Comparison of ENCODE assay signal across 8 mouse cellular contexts in the genomic region with DNA sequence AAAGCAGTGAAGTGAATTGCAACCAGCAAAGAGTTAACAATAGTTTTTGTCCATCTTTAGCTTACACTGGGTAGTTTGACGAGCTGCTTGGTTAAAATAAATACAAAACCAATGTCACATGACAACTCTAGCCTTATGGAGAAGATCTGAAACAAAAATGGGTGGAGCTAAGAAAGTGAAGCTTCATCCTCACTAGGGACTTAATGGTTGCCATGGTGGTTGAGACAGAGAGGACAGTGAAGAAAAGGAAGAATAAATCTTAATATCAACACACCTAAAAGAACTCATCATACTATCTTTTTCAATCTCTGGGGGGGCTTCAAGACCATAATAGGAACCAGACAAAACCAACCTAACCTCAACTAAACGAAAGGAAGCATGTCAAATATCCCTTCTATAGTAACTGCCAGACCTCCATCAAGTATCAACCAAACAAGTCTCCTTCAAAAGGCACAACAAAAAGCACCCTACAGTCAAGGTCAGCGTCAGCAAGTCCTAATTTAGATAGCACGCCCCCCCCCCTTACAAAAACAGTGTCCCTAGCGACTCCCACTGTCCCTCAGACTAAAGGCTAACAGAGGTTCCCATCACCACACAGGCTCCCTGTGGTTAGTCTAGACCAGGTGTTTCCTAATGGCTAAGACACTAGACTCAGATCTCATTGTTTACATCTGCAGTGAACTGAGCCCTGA. TPM values are rescaled to one million over a fixed set of nuclear protein-coding genes. Genes with fewer than 3 reads are reported as not detected.
DNase-seq lines count a peak whose midpoint lies in the region; ATAC-seq and TF ChIP-seq lines count a peak whose summit lies in the region.

No protein-coding gene starts in this region.

- ATAC-seq in heart, postnatal 0 days (ENCODE audit: insufficient read depth, low read depth) = no peak
- ATAC-seq in forebrain, embryonic 14.5 days = no peak
- no peak for ATAC-seq in midbrain, embryonic 11.5 days (ENCODE audit: low FRiP score)

- H3K36me3 ChIP-seq in heart, postnatal 0 days (replicated peaks; ENCODE audit: control insufficient read depth, insufficient read depth, low read length) = peaks cover 57% of the 10 kb centered on the region
- H3K36me3 ChIP-seq in MEL (ENCODE audit: control insufficient read depth in 1 of 2, insufficient read depth in 2 of 2, low read length in 2 of 2) = peaks cover 22 to 43% of the 10 kb centered on the region in 2 experiments
- H3K36me3 ChIP-seq in forebrain, embryonic 14.5 days (ENCODE audit: control insufficient read depth, insufficient read depth, low read length) = peaks cover 61% of the 10 kb centered on the region
- peaks cover 45% of the 10 kb centered on the region for H3K36me3 ChIP-seq in midbrain, embryonic 11.5 days (ENCODE audit: control insufficient read depth, insufficient read depth, low read length)

- TF ChIP-seq EP300 in heart, postnatal 0 days (IDR thresholded peaks at IDR 0.05; ENCODE audit: low read depth) = no peak
- TF ChIP-seq EP300 in MEL (IDR thresholded peaks at IDR 0.05; ENCODE audit: low read depth in 1 of 2, low read length in 2 of 2) = no peak

- TF ChIP-seq CTCF in heart, postnatal 0 days (IDR thresholded peaks at IDR 0.05; ENCODE audit: low read depth) = no peak
- no peak for TF ChIP-seq CTCF in MEL (IDR thresholded peaks at IDR 0.05 in 2 of 3, conservative IDR thresholded peaks at IDR 0.05 in 1 of 3; ENCODE audit: control insufficient read depth in 1 of 3, insufficient read depth in 1 of 3, low read depth in 2 of 3, low read length in 3 of 3, poor library complexity in 1 of 3, severe bottlenecking in 1 of 3)

- 0 out of 4 replicates have a peak, but pooled peaks of 1 of the 2 experiments have one; percentile 9 for TF ChIP-seq POLR2A in MEL (IDR thresholded peaks at IDR 0.05; ENCODE audit: control insufficient read depth in 1 of 2, insufficient read depth in 1 of 2, low read depth in 1 of 2, low read length in 2 of 2, poor library complexity in 1 of 2)

- H3K9ac ChIP-seq in heart, postnatal 0 days (replicated peaks; ENCODE audit: low read depth, low read length) = peak overlapping the region; percentile 86
- peak overlapping the region; percentile 95 for H3K9ac ChIP-seq in MEL (ENCODE audit: control insufficient read depth, low read depth, low read length, poor library complexity, severe bottlenecking)
- peak overlapping the region; percentile 95 for H3K9ac ChIP-seq in forebrain, embryonic 14.5 days (ENCODE audit: low read length)
- peak overlapping the region; percentile 93 for H3K9ac ChIP-seq in midbrain, embryonic 11.5 days (ENCODE audit: low read length)

- 0 out of 2 replicates have a peak overlapping the region, but pooled peaks have one; percentile 77 for H3K27ac ChIP-seq in heart, postnatal 0 days (ENCODE audit: low read depth)
- peak overlapping the region; percentile 49 for H3K27ac ChIP-seq in MEL (ENCODE audit: control insufficient read depth, low read depth, low read length)
- 0 out of 2 replicates have a peak overlapping the region, but pooled peaks have one; percentile 100 for H3K27ac ChIP-seq in forebrain, embryonic 14.5 days (ENCODE audit: low read depth, low read length)
- H3K27ac ChIP-seq in midbrain, embryonic 11.5 days (ENCODE audit: low read depth, low read length) = no peak overlapping the region

- no peaks in the 10 kb centered on the region for H3K27me3 ChIP-seq in heart, postnatal 0 days (ENCODE audit: control insufficient read depth, insufficient read depth, low read length)
- H3K27me3 ChIP-seq in MEL (ENCODE audit: control insufficient read depth in 1 of 2, insufficient read depth in 2 of 2, low read length in 2 of 2) = no peaks in the 10 kb centered on the region
- H3K27me3 ChIP-seq in forebrain, embryonic 14.5 days (replicated peaks; ENCODE audit: control insufficient read depth, insufficient read depth, low read length) = no peaks in the 10 kb centered on the region
- H3K27me3 ChIP-seq in midbrain, embryonic 11.5 days (ENCODE audit: control insufficient read depth, insufficient read depth, low read length) = no peaks in the 10 kb centered on the region

- no peaks in the 10 kb centered on the region for H3K9me3 ChIP-seq in heart, postnatal 0 days (replicated peaks; ENCODE audit: control insufficient read depth, low read length)
- H3K9me3 ChIP-seq in MEL (replicated peaks; ENCODE audit: insufficient read depth, low read length) = no peaks in the 10 kb centered on the region
- H3K9me3 ChIP-seq in forebrain, embryonic 14.5 days (replicated peaks; ENCODE audit: control insufficient read depth, low read length) = no peaks in the 10 kb centered on the region
- no peaks in the 10 kb centered on the region for H3K9me3 ChIP-seq in midbrain, embryonic 11.5 days (ENCODE audit: control insufficient read depth, low read length)

- intact Hi-C loops in left cerebral cortex, postnatal 4 days (cut with DNase I) = loop anchor here (5.0 kb wide), 1 partner anchor 80 kb away; a partner anchor contains a TSS

- H3K4me1 ChIP-seq in heart, postnatal 0 days (ENCODE audit: control insufficient read depth, insufficient read depth) = peaks cover 9% of the 10 kb centered on the region; the same call in 1 of the 2 replicates
- no peaks in the 10 kb centered on the region; a peak in 1 of 4 replicates for H3K4me1 ChIP-seq in MEL (ENCODE audit: control insufficient read depth in 1 of 2, insufficient read depth in 2 of 2, low read length in 2 of 2)
- H3K4me1 ChIP-seq in forebrain, embryonic 14.5 days (ENCODE audit: control insufficient read depth, insufficient read depth, low read length) = peaks cover 10% of the 10 kb centered on the region
- peaks cover 11% of the 10 kb centered on the region for H3K4me1 ChIP-seq in midbrain, embryonic 11.5 days (ENCODE audit: control insufficient read depth, insufficient read depth, low read length)

- peak overlapping the region; percentile 82 for H3K4me2 ChIP-seq in heart, postnatal 0 days (ENCODE audit: low read depth, low read length)
- peak overlapping the region; percentile 98 for H3K4me2 ChIP-seq in forebrain, embryonic 14.5 days (ENCODE audit: low read length)
- peak overlapping the region; percentile 97 for H3K4me2 ChIP-seq in midbrain, embryonic 11.5 days

- under 1% methylated on average over 5 of the region's 5 CpGs for WGBS in heart, postnatal 0 days
- 0% methylated on average over 5 of the region's 5 CpGs for WGBS in forebrain, embryonic 14.5 days
- WGBS in midbrain, embryonic 11.5 days = under 1% methylated on average over 5 of the region's 5 CpGs

- peaks cover 74% of the 10 kb centered on the region for H3K79me2 ChIP-seq in MEL (ENCODE audit: control insufficient read depth, insufficient read depth, low read length, poor library complexity)

- peak; percentile 51 for DNase-seq in heart, postnatal 0 days (ENCODE audit: low spot score)
- DNase-seq in heart, adult 8-10 months (ENCODE audit: low spot score) = no peak
- DNase-seq in MEL (ENCODE audit: low read depth, low spot score) = peak; percentile 72
- peak; percentile 51 for DNase-seq in forebrain, embryonic 14.5 days (ENCODE audit: low spot score)
- peak; percentile 90 for DNase-seq in midbrain, embryonic 11.5 days (ENCODE audit: low spot score, missing footprints)
- no peak for DNase-seq in right cerebral cortex, postnatal 4 days
- DNase-seq in left cerebral cortex, postnatal 4 days = no peak
- DNase-seq in frontal cortex, postnatal 36 days (ENCODE audit: low spot score in 2 of 2) = no peak

- no peak for TF ChIP-seq RAD21 in MEL (IDR thresholded peaks at IDR 0.05; ENCODE audit: low read depth, low read length)

- peak overlapping the region; percentile 95 for H3K4me3 ChIP-seq in heart, postnatal 0 days (ENCODE audit: low read depth, low read length)
- peak overlapping the region; percentile 59 to 98 for H3K4me3 ChIP-seq in MEL (ENCODE audit: control insufficient read depth in 1 of 2, insufficient read depth in 1 of 2, low read depth in 2 of 2, low read length in 2 of 2)
- peak overlapping the region; percentile 99 for H3K4me3 ChIP-seq in forebrain, embryonic 14.5 days (ENCODE audit: low read depth, low read length)
- peak overlapping the region; percentile 99 for H3K4me3 ChIP-seq in midbrain, embryonic 11.5 days (ENCODE audit: low read depth, low read length)

RNA-seq across cellular contexts. Expression of a gene that starts 1.8 kb away (rescaled TPM):
- 2.6 and 7.2 TPM in 2 replicates for total RNA-seq in heart, postnatal 0 days (2014; rRNA removed; ENCODE audit: low replicate concordance)
- polyA plus RNA-seq in heart, postnatal 0 days (2015; fragmentation: Nextera tagmentation; extraction: Ambion mirVana) = 4.2 and 4.6 TPM in 2 replicates
- 1 to 10 TPM; 2.2 to 3.9 (median 3.7) TPM for total RNA-seq in heart, adult 8-10 months (2022)
- total RNA-seq in MEL (2012; rRNA removed) = 26.1 and 38.3 TPM in 2 replicates
- 10 to 100 TPM in 1 of 2 experiments, not detected in 1; 38.7 TPM for polyA plus RNA-seq in MEL (2012; ENCODE audit: insufficient read depth in 1 of 2, insufficient read length in 2 of 2, low read depth in 1 of 2, low replicate concordance in 2 of 2, missing spikeins in 1 of 2)
- polyA plus RNA-seq in forebrain, embryonic 14.5 days (2014; fragmentation: Nextera tagmentation; extraction: Ambion mirVana) = 11.0 and 11.6 TPM in 2 replicates
- 8.0 and 9.5 TPM in 2 replicates for polyA plus RNA-seq in midbrain, embryonic 11.5 days (2014; fragmentation: Nextera tagmentation; extraction: Ambion mirVana)
- 10 to 100 TPM; 19.5 to 20.5 TPM for total RNA-seq in left cerebral cortex, postnatal 4 days (2021)

RNA-seq across cellular contexts. Expression of a gene that starts 4.9 kb away (rescaled TPM):
- 83.2 and 87.5 TPM in 2 replicates for total RNA-seq in heart, postnatal 0 days (2014; rRNA removed; ENCODE audit: low replicate concordance)
- 33.4 and 38.4 TPM in 2 replicates for polyA plus RNA-seq in heart, postnatal 0 days (2015; fragmentation: Nextera tagmentation; extraction: Ambion mirVana)
- total RNA-seq in heart, adult 8-10 months (2022) = 10 to 100 TPM; 61.0 to 75.7 (median 69.8) TPM
- total RNA-seq in MEL (2012; rRNA removed) = 97.2 and 99.5 TPM in 2 replicates
- 100 to 1,000 TPM; 189 to 252 TPM for polyA plus RNA-seq in MEL (2012; ENCODE audit: insufficient read depth in 1 of 2, insufficient read length in 2 of 2, low read depth in 1 of 2, low replicate concordance in 2 of 2, missing spikeins in 1 of 2)
- 118 and 137 TPM in 2 replicates for polyA plus RNA-seq in forebrain, embryonic 14.5 days (2014; fragmentation: Nextera tagmentation; extraction: Ambion mirVana)
- 98.7 and 99.2 TPM in 2 replicates for polyA plus RNA-seq in midbrain, embryonic 11.5 days (2014; fragmentation: Nextera tagmentation; extraction: Ambion mirVana)
- total RNA-seq in left cerebral cortex, postnatal 4 days (2021) = 100 to 1,000 TPM; 247 to 267 TPM

RNA-seq across cellular contexts. Expression of a gene that starts 25.4 kb away (rescaled TPM):
- total RNA-seq in heart, postnatal 0 days (2014; rRNA removed; ENCODE audit: low replicate concordance) = not detected in 2 replicates
- not detected in 2 replicates for polyA plus RNA-seq in heart, postnatal 0 days (2015; fragmentation: Nextera tagmentation; extraction: Ambion mirVana)
- under 1 TPM in 2 of 4 experiments, not detected in 2; 0.25 to 0.28 TPM for total RNA-seq in heart, adult 8-10 months (2022)
- 2.2 and 2.6 TPM in 2 replicates for total RNA-seq in MEL (2012; rRNA removed)
- 1 to 10 TPM in 1 of 2 experiments, not detected in 1; 3.9 TPM for polyA plus RNA-seq in MEL (2012; ENCODE audit: insufficient read depth in 1 of 2, insufficient read length in 2 of 2, low read depth in 1 of 2, low replicate concordance in 2 of 2, missing spikeins in 1 of 2)
- polyA plus RNA-seq in forebrain, embryonic 14.5 days (2014; fragmentation: Nextera tagmentation; extraction: Ambion mirVana) = 0.22 TPM in 1 of 2 replicates, not detected in the other
- polyA plus RNA-seq in midbrain, embryonic 11.5 days (2014; fragmentation: Nextera tagmentation; extraction: Ambion mirVana) = 0.19 and 0.33 TPM in 2 replicates
- total RNA-seq in left cerebral cortex, postnatal 4 days (2021) = not detected

RNA-seq across cellular contexts. Expression of a gene that starts 25.5 kb away (rescaled TPM):
- total RNA-seq in heart, postnatal 0 days (2014; rRNA removed; ENCODE audit: low replicate concordance) = 1.5 TPM in 1 of 2 replicates, not detected in the other
- polyA plus RNA-seq in heart, postnatal 0 days (2015; fragmentation: Nextera tagmentation; extraction: Ambion mirVana) = 0.33 and 0.38 TPM in 2 replicates
- total RNA-seq in heart, adult 8-10 months (2022) = 1 to 10 TPM in 2 of 4 experiments, under 1 TPM in 2; 0.65 to 1.1 (median 0.97) TPM
- 0.77 and 0.82 TPM in 2 replicates for total RNA-seq in MEL (2012; rRNA removed)
- polyA plus RNA-seq in MEL (2012; ENCODE audit: insufficient read depth in 1 of 2, insufficient read length in 2 of 2, low read depth in 1 of 2, low replicate concordance in 2 of 2, missing spikeins in 1 of 2) = 1 to 10 TPM in 1 of 2 experiments, not detected in 1; 1.5 TPM
- polyA plus RNA-seq in forebrain, embryonic 14.5 days (2014; fragmentation: Nextera tagmentation; extraction: Ambion mirVana) = 0.18 and 0.36 TPM in 2 replicates
- not detected in 2 replicates for polyA plus RNA-seq in midbrain, embryonic 11.5 days (2014; fragmentation: Nextera tagmentation; extraction: Ambion mirVana)
- total RNA-seq in left cerebral cortex, postnatal 4 days (2021) = under 1 TPM; 0.34 to 0.40 TPM

RNA-seq across cellular contexts. Expression of a gene that starts 35.3 kb away (rescaled TPM):
- 0.19 TPM in 1 of 2 replicates, not detected in the other for total RNA-seq in heart, postnatal 0 days (2014; rRNA removed; ENCODE audit: low replicate concordance)
- polyA plus RNA-seq in heart, postnatal 0 days (2015; fragmentation: Nextera tagmentation; extraction: Ambion mirVana) = 0.65 and 0.90 TPM in 2 replicates
- 1 to 10 TPM; 1.8 to 3.0 (median 2.4) TPM for total RNA-seq in heart, adult 8-10 months (2022)
- not detected in 2 replicates for total RNA-seq in MEL (2012; rRNA removed)
- under 1 TPM in 1 of 2 experiments, not detected in 1; 0.67 TPM for polyA plus RNA-seq in MEL (2012; ENCODE audit: insufficient read depth in 1 of 2, insufficient read length in 2 of 2, low read depth in 1 of 2, low replicate concordance in 2 of 2, missing spikeins in 1 of 2)
- polyA plus RNA-seq in forebrain, embryonic 14.5 days (2014; fragmentation: Nextera tagmentation; extraction: Ambion mirVana) = 0.66 and 1.2 TPM in 2 replicates
- 0.25 and 0.38 TPM in 2 replicates for polyA plus RNA-seq in midbrain, embryonic 11.5 days (2014; fragmentation: Nextera tagmentation; extraction: Ambion mirVana)
- under 1 TPM; 0.46 to 0.97 TPM for total RNA-seq in left cerebral cortex, postnatal 4 days (2021)

Comparison
In these comparisons a context has a peak if more than half of its experiments do, and no peak if none do; other contexts are left out.
1. DNase-seq: peak in heart, postnatal 0 days (single experiment), MEL (single experiment), forebrain, embryonic 14.5 days (single experiment) and midbrain, embryonic 11.5 days (single experiment); none in heart, adult 8-10 months (single experiment), right cerebral cortex, postnatal 4 days (single experiment), left cerebral cortex, postnatal 4 days (single experiment) and frontal cortex, postnatal 36 days (0 of 2).
2. Peak in every context shown above with its lines, with median percentiles within 50 percentile points of each other: H3K4me2 ChIP-seq, H3K4me3 ChIP-seq and H3K9ac ChIP-seq.